Mouse (Mus musculus): ENCODE results near the gene Fnbp4.

The Fnbp4 gene

GRCm38 (mm10) chr2:90754188-90754587, 9.0 kb downstream of the Fnbp4 start:
- TF ChIP-seq NANOG (IDR thresholded peaks at IDR 0.05; ENCODE audit: borderline replicate concordance, low read length) (no peak), CTCF (conservative IDR thresholded peaks at IDR 0.05; ENCODE audit: low read length) (no peak), POU5F1 (IDR thresholded peaks at IDR 0.05; ENCODE audit: borderline replicate concordance, low read length) (no peak)
- peaks cover 24% of the 10 kb centered on the region for H3K4me1 ChIP-seq (replicated peaks; ENCODE audit: low read depth, low read length)
- no peaks in the 10 kb centered on the region for H3K27me3 ChIP-seq (ENCODE audit: insufficient read depth, low read length)
- H3K36me3 ChIP-seq (ENCODE audit: insufficient read depth, low read length), result peaks cover 97% of the 10 kb centered on the region
- no peaks in the 10 kb centered on the region for H3K9me3 ChIP-seq (ENCODE audit: low read length)
- H3K4me3 ChIP-seq (replicated peaks; ENCODE audit: low read length), result no peak overlapping the region

GRCm38 (mm10) chr2:90765123-90765522, 20.0 kb downstream of the Fnbp4 start:
- no peaks in the 10 kb centered on the region for H3K27me3 ChIP-seq (ENCODE audit: insufficient read depth, low read length)
- no peaks in the 10 kb centered on the region for H3K4me1 ChIP-seq (replicated peaks; ENCODE audit: low read depth, low read length)
- H3K4me3 ChIP-seq (replicated peaks; ENCODE audit: low read length), result no peak overlapping the region
- no peaks in the 10 kb centered on the region for H3K9me3 ChIP-seq (ENCODE audit: low read length)
- TF ChIP-seq CTCF (conservative IDR thresholded peaks at IDR 0.05; ENCODE audit: low read length) (no peak), NANOG (IDR thresholded peaks at IDR 0.05; ENCODE audit: borderline replicate concordance, low read length) (no peak), POU5F1 (IDR thresholded peaks at IDR 0.05; ENCODE audit: borderline replicate concordance, low read length) (no peak)
- peaks cover 98% of the 10 kb centered on the region for H3K36me3 ChIP-seq (ENCODE audit: insufficient read depth, low read length)

DNA sequence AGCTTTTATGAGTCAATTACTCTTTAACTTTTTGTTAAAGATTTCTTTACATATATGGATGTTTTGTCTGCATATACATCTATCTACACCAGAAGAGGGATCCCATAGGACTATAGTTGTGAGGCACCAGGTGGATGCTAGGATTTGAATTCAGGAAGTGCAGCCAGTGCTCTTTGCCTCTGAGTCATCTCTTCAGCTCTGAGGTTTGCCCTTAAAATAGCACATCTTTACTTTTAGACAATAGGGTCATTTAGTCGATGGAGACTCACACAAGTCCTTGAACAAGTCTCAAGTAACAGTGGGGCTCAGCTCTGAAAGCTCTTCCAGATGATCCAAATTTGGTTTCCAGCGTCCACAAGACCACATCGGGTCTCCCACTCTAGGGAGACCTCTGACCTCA, 36.2 kb downstream of the Fnbp4 start:
- Histone ChIP-seq H3K4me3 (replicated peaks; ENCODE audit: low read length) (no peak overlapping the region), H3K36me3 (ENCODE audit: insufficient read depth, low read length) (peaks cover 51% of the 10 kb centered on the region), H3K4me1 (replicated peaks; ENCODE audit: low read depth, low read length) (peaks cover 37% of the 10 kb centered on the region), H3K27me3 (ENCODE audit: insufficient read depth, low read length) (peaks cover 16% of the 10 kb centered on the region), H3K9me3 (ENCODE audit: low read length) (no peaks in the 10 kb centered on the region)
- TF ChIP-seq CTCF (conservative IDR thresholded peaks at IDR 0.05; ENCODE audit: low read length) (no peak), NANOG (IDR thresholded peaks at IDR 0.05; ENCODE audit: borderline replicate concordance, low read length) (no peak)

DNA sequence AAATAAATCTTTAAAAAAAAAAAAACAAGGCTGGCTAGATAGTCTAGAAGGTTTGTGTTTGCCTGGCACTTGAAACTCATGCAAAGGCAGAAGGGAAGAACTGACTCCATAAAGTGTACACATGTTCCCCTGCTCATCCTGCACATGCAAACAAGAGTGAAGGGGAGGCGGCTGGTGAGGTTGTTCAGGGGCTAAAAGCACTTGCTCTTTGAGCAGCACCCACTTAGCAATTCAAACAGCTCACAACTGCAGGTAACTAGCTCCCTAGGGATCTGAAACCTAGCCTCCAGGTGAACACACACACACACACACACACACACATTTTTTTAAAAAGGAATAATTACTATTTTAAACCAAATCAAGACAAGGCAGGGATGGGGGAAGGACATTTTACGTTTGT, 36.8 kb downstream of the Fnbp4 start:
- Histone ChIP-seq H3K4me1 (replicated peaks; ENCODE audit: low read depth, low read length) (peaks cover 37% of the 10 kb centered on the region), H3K36me3 (ENCODE audit: insufficient read depth, low read length) (peaks cover 44% of the 10 kb centered on the region), H3K4me3 (replicated peaks; ENCODE audit: low read length) (no peak overlapping the region; the same call in 1 of the 2 replicates), H3K27me3 (ENCODE audit: insufficient read depth, low read length) (peaks cover 16% of the 10 kb centered on the region), H3K9me3 (ENCODE audit: low read length) (no peaks in the 10 kb centered on the region)
- TF ChIP-seq POU5F1 (IDR thresholded peaks at IDR 0.05; ENCODE audit: borderline replicate concordance, low read length), result no peak
- no peak for TF ChIP-seq CTCF (conservative IDR thresholded peaks at IDR 0.05; ENCODE audit: low read length)
- TF ChIP-seq NANOG (IDR thresholded peaks at IDR 0.05; ENCODE audit: borderline replicate concordance, low read length), result no peak

GRCm38 (mm10) chr2:90782458-90782857, 37.3 kb downstream of the Fnbp4 start, which contains the start of gene Agbl2:
Agbl2 (plus strand) TSS chr2:90782727.
- Histone ChIP-seq H3K36me3 (ENCODE audit: insufficient read depth, low read length) (peaks cover 39% of the 10 kb centered on the region), H3K27me3 (ENCODE audit: insufficient read depth, low read length) (peaks cover 16% of the 10 kb centered on the region), H3K9me3 (ENCODE audit: low read length) (no peaks in the 10 kb centered on the region), H3K4me3 (replicated peaks; ENCODE audit: low read length) (peak within 1 kb of the TSS; percentile 74), H3K4me1 (replicated peaks; ENCODE audit: low read depth, low read length) (peaks cover 37% of the 10 kb centered on the region)
- no peak for TF ChIP-seq POU5F1 (IDR thresholded peaks at IDR 0.05; ENCODE audit: borderline replicate concordance, low read length)
- TF ChIP-seq NANOG (IDR thresholded peaks at IDR 0.05; ENCODE audit: borderline replicate concordance, low read length), result no peak
- no peak for TF ChIP-seq CTCF (conservative IDR thresholded peaks at IDR 0.05; ENCODE audit: low read length)

DNA sequence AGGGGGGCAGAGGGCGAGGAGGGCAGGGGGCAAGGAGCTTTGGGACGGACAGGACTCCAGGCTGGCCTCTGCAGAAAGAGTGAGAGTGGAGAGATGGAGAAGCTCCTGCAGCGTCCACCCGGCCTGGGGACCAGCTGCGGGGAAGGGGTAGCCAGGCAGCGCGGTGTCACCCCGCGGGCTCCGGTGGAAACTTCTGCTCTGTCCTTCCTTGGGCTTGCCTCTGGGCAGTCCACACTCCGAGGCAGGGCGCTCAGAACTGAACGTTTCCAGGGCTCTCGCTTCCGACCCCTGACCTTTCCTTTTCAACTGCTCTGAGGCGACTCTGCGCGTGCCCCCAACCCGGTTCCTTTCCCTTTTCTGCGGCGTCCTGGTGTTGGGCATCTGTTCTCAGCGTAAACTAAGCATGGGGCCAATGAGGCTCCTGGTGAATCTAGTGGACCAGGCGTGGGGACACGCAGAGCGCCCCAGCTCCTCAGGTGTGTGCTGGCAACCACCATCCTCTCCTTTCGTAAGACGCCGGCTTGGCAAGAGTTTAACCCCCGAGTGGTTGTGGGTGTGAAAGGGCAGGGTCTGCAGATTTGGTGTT, 37.8 kb downstream of the Fnbp4 start:
- TF ChIP-seq CTCF (conservative IDR thresholded peaks at IDR 0.05; ENCODE audit: low read length) (no peak), POU5F1 (IDR thresholded peaks at IDR 0.05; ENCODE audit: borderline replicate concordance, low read length) (no peak), NANOG (IDR thresholded peaks at IDR 0.05; ENCODE audit: borderline replicate concordance, low read length) (no peak)
- Histone ChIP-seq H3K27me3 (ENCODE audit: insufficient read depth, low read length) (peaks cover 16% of the 10 kb centered on the region), H3K4me1 (replicated peaks; ENCODE audit: low read depth, low read length) (peaks cover 37% of the 10 kb centered on the region), H3K9me3 (ENCODE audit: low read length) (no peaks in the 10 kb centered on the region), H3K4me3 (replicated peaks; ENCODE audit: low read length) (peak overlapping the region; percentile 74), H3K36me3 (ENCODE audit: insufficient read depth, low read length) (peaks cover 34% of the 10 kb centered on the region)

DNA sequence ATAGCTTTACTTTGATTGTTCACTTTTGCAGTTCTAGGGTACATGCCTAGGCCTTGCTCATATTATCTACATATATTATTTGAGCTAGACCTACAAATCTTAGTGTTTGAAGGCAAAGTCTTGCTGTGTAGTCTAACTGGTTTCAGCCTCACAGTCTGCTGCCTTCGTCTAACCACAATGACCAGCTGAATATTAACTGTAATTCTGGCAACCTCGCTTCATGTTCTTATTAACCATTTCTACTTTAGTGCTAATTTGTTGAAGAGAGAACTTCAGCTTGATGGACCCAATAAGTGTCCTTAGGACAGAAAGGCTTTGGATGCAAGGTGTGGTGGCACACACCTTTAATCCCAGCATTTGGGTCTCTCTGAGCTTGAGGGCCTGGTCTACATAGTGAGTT, 43.0 kb downstream of the Fnbp4 start:
- Histone ChIP-seq H3K4me3 (replicated peaks; ENCODE audit: low read length) (no peak overlapping the region), H3K4me1 (replicated peaks; ENCODE audit: low read depth, low read length) (peaks cover 7% of the 10 kb centered on the region), H3K36me3 (ENCODE audit: insufficient read depth, low read length) (no peaks in the 10 kb centered on the region), H3K27me3 (ENCODE audit: insufficient read depth, low read length) (peaks cover 13% of the 10 kb centered on the region), H3K9me3 (ENCODE audit: low read length) (no peaks in the 10 kb centered on the region)
- TF ChIP-seq POU5F1 (IDR thresholded peaks at IDR 0.05; ENCODE audit: borderline replicate concordance, low read length), result no peak
- TF ChIP-seq CTCF (conservative IDR thresholded peaks at IDR 0.05; ENCODE audit: low read length), result no peak
- no peak for TF ChIP-seq NANOG (IDR thresholded peaks at IDR 0.05; ENCODE audit: borderline replicate concordance, low read length)

- no peaks in the 10 kb centered on the region for H3K27me3 ChIP-seq (ENCODE audit: insufficient read depth, low read length)
- no peaks in the 10 kb centered on the region for H3K36me3 ChIP-seq (ENCODE audit: insufficient read depth, low read length)
- TF ChIP-seq CTCF (conservative IDR thresholded peaks at IDR 0.05; ENCODE audit: low read length) (no peak), POU5F1 (IDR thresholded peaks at IDR 0.05; ENCODE audit: borderline replicate concordance, low read length) (no peak), NANOG (IDR thresholded peaks at IDR 0.05; ENCODE audit: borderline replicate concordance, low read length) (no peak)
- no peak overlapping the region for H3K4me3 ChIP-seq (replicated peaks; ENCODE audit: low read length)
- no peaks in the 10 kb centered on the region for H3K9me3 ChIP-seq (ENCODE audit: low read length)
- H3K4me1 ChIP-seq (replicated peaks; ENCODE audit: low read depth, low read length), result no peaks in the 10 kb centered on the region
Measured at GRCm38 (mm10) chr2:90808241-90809126, 63.3 kb downstream of the Fnbp4 start.
